Mouse (Mus musculus): ENCODE measurements around the gene Mcm2.

DNA sequence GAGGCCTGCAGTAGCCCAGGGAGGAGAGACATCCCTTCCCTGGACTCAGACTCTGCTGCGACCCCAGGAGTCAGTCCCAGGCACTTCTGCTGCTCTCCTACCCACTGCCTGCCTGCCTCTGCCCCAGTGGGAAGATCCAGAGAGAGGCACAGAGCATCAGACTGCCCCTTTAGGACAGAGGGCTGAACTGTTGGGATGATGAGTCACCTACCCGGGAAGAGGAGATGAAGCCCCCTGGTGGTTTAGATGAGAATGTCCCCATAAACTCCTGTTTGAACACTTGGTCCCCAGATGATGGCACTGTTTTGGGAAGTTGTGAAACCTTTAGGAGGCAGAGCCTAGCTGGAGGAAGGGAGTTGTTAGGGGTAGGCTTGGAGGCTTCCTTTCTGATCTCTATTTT lies 37.7 kb downstream of the Mcm2 start:
- TF ChIP-seq GATA1 (IDR thresholded peaks at IDR 0.05; ENCODE audit: low read length) (no peak), TAL1 (IDR thresholded peaks at IDR 0.05; ENCODE audit: low read length) (no peak)
